In the genomic region with DNA sequence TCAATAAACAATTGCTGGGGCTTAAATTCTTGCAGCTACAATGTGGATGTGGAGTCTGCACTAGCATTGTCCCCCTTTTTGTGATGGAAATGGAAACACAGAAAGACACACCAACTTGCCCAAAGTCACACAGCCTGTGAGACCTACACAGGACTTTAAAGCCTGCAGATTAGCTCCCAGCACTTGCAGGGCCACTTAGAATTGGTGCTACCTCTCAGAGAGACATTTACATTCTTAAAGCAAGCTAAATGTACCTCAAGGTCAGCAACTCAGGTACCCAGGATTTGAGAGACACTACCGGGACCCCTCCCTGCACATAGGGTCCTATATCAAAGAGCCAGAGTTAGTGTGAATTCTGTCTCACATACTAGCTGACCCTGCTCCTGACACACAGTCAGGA, we compare ENCODE assay signal across 21 mouse cellular contexts.
DNase-seq lines count a peak whose midpoint lies in the region; ATAC-seq lines count a peak whose summit lies in the region.
"Had no signal": no experiment of that assay in that cellular context is flagged by ENCODE, and none has a peak within 500 bp of the region (broad histone marks: within the 10 kb centered on the region; RNA-seq: fewer than 3 reads in every experiment).

No protein-coding gene starts in this region.

- H3K4me3 ChIP-seq in heart, embryonic 10.5 days, result no peak overlapping the region
- no peak overlapping the region for H3K4me3 ChIP-seq in heart, embryonic 15.5 days
- no peak overlapping the region for H3K4me3 ChIP-seq in limb, embryonic 10.5 days
- H3K4me3 ChIP-seq: embryonic facial prominence, embryonic 12.5 days; forebrain, embryonic 13.5 days; gastrocnemius, adult 2 months; hindbrain, embryonic 10.5 days; hindbrain, embryonic 15.5 days had no signal

- H3K4me1 ChIP-seq in heart, embryonic 10.5 days, result peaks cover 21% of the 10 kb centered on the region
- H3K4me1 ChIP-seq in heart, embryonic 15.5 days (replicated peaks), result peaks cover 20% of the 10 kb centered on the region
- H3K4me1 ChIP-seq in limb, embryonic 10.5 days, result peaks cover 31% of the 10 kb centered on the region

- H3K9me3 ChIP-seq in heart, embryonic 10.5 days, result no peaks in the 10 kb centered on the region
- no peaks in the 10 kb centered on the region for H3K9me3 ChIP-seq in heart, embryonic 15.5 days (replicated peaks)
- H3K9me3 ChIP-seq in limb, embryonic 10.5 days (replicated peaks), result no peaks in the 10 kb centered on the region
- H3K9me3 ChIP-seq: embryonic facial prominence, embryonic 12.5 days; forebrain, embryonic 13.5 days; hindbrain, embryonic 10.5 days; hindbrain, embryonic 15.5 days had no signal

- H3K27ac ChIP-seq in heart, embryonic 10.5 days, result peak overlapping the region; percentile 29; the same call in 1 of the 2 replicates
- H3K27ac ChIP-seq in heart, embryonic 15.5 days, result peak overlapping the region; percentile 45; the same call in 1 of the 2 replicates
- H3K27ac ChIP-seq in limb, embryonic 10.5 days, result no peak overlapping the region
- H3K27ac ChIP-seq: embryonic facial prominence, embryonic 12.5 days; forebrain, embryonic 13.5 days; gastrocnemius, adult 2 months; hindbrain, embryonic 10.5 days; hindbrain, embryonic 15.5 days had no signal

- DNase-seq in heart, embryonic 10.5 days (ENCODE audit: low spot score), result no peak
- DNase-seq in heart, adult 11 months, result no peak
- DNase-seq in heart, postnatal 4 days, result no peak
- DNase-seq in R1 (ENCODE audit: low read depth, low spot score) (peak; percentile 31), liver (no peak)
- DNase-seq in limb, embryonic 10.5 days (ENCODE audit: low spot score), result peak; percentile 24
- DNase-seq: adrenal gland, adult 8-10 months; adrenal gland, postnatal 36 days; cerebellum, adult 8-10 months; cerebellum, postnatal 14 days; embryo, embryonic 11 days; gastrocnemius, adult 2 months; gastrocnemius, postnatal 25 days; kidney, adult 2 months had no signal

- no peak overlapping the region for H3K4me2 ChIP-seq in heart, embryonic 15.5 days
- H3K4me2 ChIP-seq: embryonic facial prominence, embryonic 12.5 days; forebrain, embryonic 13.5 days; hindbrain, embryonic 15.5 days had no signal

- H3K9ac ChIP-seq in heart, embryonic 15.5 days, result no peak overlapping the region
- H3K9ac ChIP-seq: embryonic facial prominence, embryonic 12.5 days; forebrain, embryonic 13.5 days; hindbrain, embryonic 15.5 days had no signal

- no peak for ATAC-seq in heart, embryonic 15.5 days (replicated peaks; ENCODE audit: insufficient number of reproducible peaks, insufficient read depth, low FRiP score, low read depth)
- ATAC-seq: forebrain, embryonic 13.5 days; intestine, embryonic 16.5 days; Patski had no signal

- H3K27me3 ChIP-seq in heart, embryonic 10.5 days (ENCODE audit: insufficient read depth, poor library complexity, severe bottlenecking), result no peaks in the 10 kb centered on the region
- no peaks in the 10 kb centered on the region for H3K27me3 ChIP-seq in heart, embryonic 15.5 days
- H3K27me3 ChIP-seq in limb, embryonic 10.5 days (ENCODE audit: low read depth, poor library complexity, severe bottlenecking), result no peaks in the 10 kb centered on the region
- H3K27me3 ChIP-seq: embryonic facial prominence, embryonic 12.5 days; forebrain, embryonic 13.5 days; hindbrain, embryonic 15.5 days; Patski had no signal

- H3K36me3 ChIP-seq in heart, embryonic 10.5 days, result peaks cover 27% of the 10 kb centered on the region
- peaks cover 7% of the 10 kb centered on the region; the same call in 1 of the 2 replicates for H3K36me3 ChIP-seq in heart, embryonic 15.5 days
- peaks cover 16% of the 10 kb centered on the region for H3K36me3 ChIP-seq in limb, embryonic 10.5 days
- H3K36me3 ChIP-seq: embryonic facial prominence, embryonic 12.5 days; hindbrain, embryonic 15.5 days had no signal

- 68% methylated on average over 1 of the region's 1 CpGs for WGBS in heart, embryonic 10.5 days
- WGBS in heart, embryonic 15.5 days, result 53% methylated on average over 1 of the region's 1 CpGs
- WGBS in limb, embryonic 10.5 days, result 78% methylated on average over 1 of the region's 1 CpGs

Comparison
In these comparisons a context has a peak if more than half of its experiments do, and no peak if none do; other contexts are left out.
1. DNase-seq: peak in R1 (single experiment) and limb, embryonic 10.5 days (single experiment); none in heart, embryonic 10.5 days (single experiment), heart, adult 11 months (single experiment), heart, postnatal 4 days (single experiment) and liver (single experiment).